In the genomic region with DNA sequence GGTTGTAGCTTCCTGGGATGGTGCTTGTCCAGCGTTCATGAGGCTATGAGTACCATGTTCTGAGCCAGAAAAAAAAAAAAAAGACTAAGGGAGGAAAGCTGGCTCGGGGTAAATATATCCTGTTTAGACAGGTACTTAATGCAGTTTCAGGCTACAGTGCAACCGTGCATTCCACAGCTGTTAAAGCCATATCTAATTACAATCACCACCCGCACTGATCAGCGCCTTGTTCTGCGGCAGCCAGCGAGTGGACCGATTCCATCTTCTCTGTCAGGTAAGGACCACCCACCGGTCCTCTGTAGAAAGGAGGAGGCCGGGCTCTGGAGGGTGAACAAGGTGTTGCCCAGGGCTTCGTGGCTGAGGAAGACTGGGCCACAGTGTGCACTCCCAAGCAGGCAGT, we compare ENCODE assay signal across 18 mouse cellular contexts. TPM values are rescaled to one million over a fixed set of nuclear protein-coding genes. Genes with fewer than 3 reads are reported as not detected.
A peak's percentile ranks its signal among the peaks of the same experiment; 100 is the strongest.
DNase-seq lines count a peak whose midpoint lies in the region; ATAC-seq lines count a peak whose summit lies in the region.
"Had no signal": no experiment of that assay in that cellular context is flagged by ENCODE, and none has a peak within 500 bp of the region (broad histone marks: within the 10 kb centered on the region; RNA-seq: fewer than 3 reads in every experiment).

No protein-coding gene starts in this region.

- no peak overlapping the region for H3K27ac ChIP-seq in heart, embryonic 12.5 days (ENCODE audit: poor library complexity, severe bottlenecking)
- H3K27ac ChIP-seq in heart, embryonic 10.5 days, result no peak overlapping the region
- no peak overlapping the region for H3K27ac ChIP-seq in kidney, embryonic 15.5 days
- peak overlapping the region; percentile 59 for H3K27ac ChIP-seq in brown adipose tissue, adult 24 weeks (replicated peaks; ENCODE audit: low read depth, low read length)
- H3K27ac ChIP-seq in embryonic facial prominence, embryonic 14.5 days (replicated peaks; ENCODE audit: low read depth, low read length), result no peak overlapping the region
- H3K27ac ChIP-seq: forebrain, embryonic 15.5 days; limb, embryonic 15.5 days had no signal

- H3K4me3 ChIP-seq in heart, embryonic 12.5 days, result no peak overlapping the region
- no peak overlapping the region for H3K4me3 ChIP-seq in heart, embryonic 10.5 days
- no peak overlapping the region for H3K4me3 ChIP-seq in kidney, embryonic 15.5 days (replicated peaks)
- no peak overlapping the region for H3K4me3 ChIP-seq in brown adipose tissue, adult 24 weeks (ENCODE audit: insufficient read depth, low read depth, low read length)
- H3K4me3 ChIP-seq in embryonic facial prominence, embryonic 14.5 days (ENCODE audit: low read depth, low read length), result no peak overlapping the region
- H3K4me3 ChIP-seq: erythroblast, embryonic 14.5 days; forebrain, embryonic 15.5 days; limb, embryonic 15.5 days; myocyte had no signal

- H3K36me3 ChIP-seq in heart, embryonic 12.5 days, result no peaks in the 10 kb centered on the region
- H3K36me3 ChIP-seq in heart, embryonic 10.5 days, result peaks cover 6% of the 10 kb centered on the region
- H3K36me3 ChIP-seq in kidney, embryonic 15.5 days, result peaks cover under 1% of the 10 kb centered on the region; the same call in 1 of the 2 replicates
- no peaks in the 10 kb centered on the region for H3K36me3 ChIP-seq in embryonic facial prominence, embryonic 14.5 days (ENCODE audit: control insufficient read depth, insufficient read depth, low read length)
- H3K36me3 ChIP-seq: forebrain, embryonic 15.5 days had no signal

- no peaks in the 10 kb centered on the region for H3K27me3 ChIP-seq in heart, embryonic 12.5 days (replicated peaks)
- H3K27me3 ChIP-seq in heart, embryonic 10.5 days (ENCODE audit: insufficient read depth, poor library complexity, severe bottlenecking), result no peaks in the 10 kb centered on the region
- H3K27me3 ChIP-seq in kidney, embryonic 15.5 days, result no peaks in the 10 kb centered on the region
- no peaks in the 10 kb centered on the region for H3K27me3 ChIP-seq in embryonic facial prominence, embryonic 14.5 days (replicated peaks; ENCODE audit: control insufficient read depth, insufficient read depth, low read length)
- H3K27me3 ChIP-seq: forebrain, embryonic 15.5 days; limb, embryonic 15.5 days; Patski had no signal

- 57% methylated on average over 11 of the region's 11 CpGs for WGBS in heart, embryonic 12.5 days
- 66% methylated on average over 11 of the region's 11 CpGs for WGBS in heart, embryonic 10.5 days
- 40% methylated on average over 11 of the region's 11 CpGs for WGBS in kidney, embryonic 15.5 days
- 35% methylated on average over 11 of the region's 11 CpGs for WGBS in embryonic facial prominence, embryonic 14.5 days

- ATAC-seq in heart, embryonic 12.5 days (ENCODE audit: insufficient number of reproducible peaks, low FRiP score), result 0 out of 2 replicates have a peak, but pooled peaks have one; percentile 37
- ATAC-seq in kidney, embryonic 15.5 days (replicated peaks; ENCODE audit: low FRiP score), result peak; percentile 61
- ATAC-seq in embryonic facial prominence, embryonic 14.5 days (ENCODE audit: low read depth), result peak; percentile 75; the same call in 1 of the 2 replicates
- ATAC-seq: forebrain, embryonic 15.5 days; inflammation-experienced regulatory T-cells, adult 6 months; Patski had no signal

- peaks cover 24% of the 10 kb centered on the region for H3K4me1 ChIP-seq in heart, embryonic 12.5 days (replicated peaks)
- peaks cover 18% of the 10 kb centered on the region; the same call in 1 of the 2 replicates for H3K4me1 ChIP-seq in heart, embryonic 10.5 days
- peaks cover 16% of the 10 kb centered on the region for H3K4me1 ChIP-seq in kidney, embryonic 15.5 days
- peaks cover 13% of the 10 kb centered on the region for H3K4me1 ChIP-seq in brown adipose tissue, adult 24 weeks (ENCODE audit: control insufficient read depth, insufficient read depth, insufficient read length, low read length)
- H3K4me1 ChIP-seq in embryonic facial prominence, embryonic 14.5 days (ENCODE audit: control insufficient read depth, insufficient read depth, low read length), result peaks cover 8% of the 10 kb centered on the region; the same call in 1 of the 2 replicates
- H3K4me1 ChIP-seq: forebrain, embryonic 15.5 days; limb, embryonic 15.5 days had no signal

- H3K9ac ChIP-seq in heart, embryonic 12.5 days, result no peak overlapping the region
- H3K9ac ChIP-seq in kidney, embryonic 15.5 days, result no peak overlapping the region
- H3K9ac ChIP-seq in embryonic facial prominence, embryonic 14.5 days (ENCODE audit: low read depth, low read length), result no peak overlapping the region
- H3K9ac ChIP-seq: forebrain, embryonic 15.5 days; limb, embryonic 15.5 days had no signal

- no peak for DNase-seq in heart, embryonic 10.5 days (ENCODE audit: low spot score)
- DNase-seq in kidney, adult 11 months, result no peak
- DNase-seq in embryonic facial prominence, embryonic 14.5 days (ENCODE audit: low spot score), result peak; percentile 64
- DNase-seq in spleen, postnatal 10 days (ENCODE audit: low spot score in 2 of 2), result no peak
- DNase-seq: adrenal gland, postnatal 36 days; cerebellum, adult 8-10 months; layer of hippocampus, postnatal 36 days; midbrain, embryonic 14.5 days; thymus, adult 2 months had no signal

- no peak overlapping the region for H3K4me2 ChIP-seq in heart, embryonic 12.5 days
- no peak overlapping the region for H3K4me2 ChIP-seq in kidney, embryonic 15.5 days
- no peak overlapping the region for H3K4me2 ChIP-seq in embryonic facial prominence, embryonic 14.5 days (ENCODE audit: low read depth, low read length)
- H3K4me2 ChIP-seq: forebrain, embryonic 15.5 days; limb, embryonic 15.5 days had no signal

- H3K9me3 ChIP-seq in heart, embryonic 12.5 days (replicated peaks), result peaks cover 6% of the 10 kb centered on the region; the same call in 1 of the 2 replicates
- 0 out of 2 replicates have a peak, but pooled peaks cover 5% of the 10 kb centered on the region for H3K9me3 ChIP-seq in heart, embryonic 10.5 days
- H3K9me3 ChIP-seq in kidney, embryonic 15.5 days (replicated peaks), result peaks cover 6% of the 10 kb centered on the region; the same call in 1 of the 2 replicates
- H3K9me3 ChIP-seq in embryonic facial prominence, embryonic 14.5 days (ENCODE audit: control insufficient read depth, low read length), result peaks cover 9% of the 10 kb centered on the region; the same call in 1 of the 2 replicates
- H3K9me3 ChIP-seq: forebrain, embryonic 15.5 days; limb, embryonic 15.5 days had no signal

RNA-seq across cellular contexts. Expression of a gene that starts 23.9 kb away (rescaled TPM):
- 62.7 and 63.4 TPM in 2 replicates for polyA plus RNA-seq in heart, embryonic 12.5 days (2016; fragmentation: Nextera tagmentation; extraction: Ambion mirVana)
- polyA plus RNA-seq in heart, embryonic 10.5 days (2016; fragmentation: Nextera tagmentation; extraction: Ambion mirVana), result 52.8 and 63.4 TPM in 2 replicates
- 44.5 and 46.5 TPM in 2 replicates for polyA plus RNA-seq in kidney, embryonic 15.5 days (2015; fragmentation: Nextera tagmentation; extraction: Ambion mirVana)
- polyA plus RNA-seq in brown adipose tissue, adult 24 weeks (2012; ENCODE audit: insufficient read depth, insufficient read length, missing spikeins), result 30.8 and 34.9 TPM in 2 replicates
- 51.9 and 54.3 TPM in 2 replicates for polyA plus RNA-seq in embryonic facial prominence, embryonic 14.5 days (2014; fragmentation: Nextera tagmentation; extraction: Ambion mirVana)

RNA-seq across cellular contexts. Expression of a gene that starts 34.0 kb away (rescaled TPM):
- polyA plus RNA-seq in heart, embryonic 12.5 days (2016; fragmentation: Nextera tagmentation; extraction: Ambion mirVana), result 1.7 and 3.7 TPM in 2 replicates
- 5.5 TPM in 2 replicates for polyA plus RNA-seq in heart, embryonic 10.5 days (2016; fragmentation: Nextera tagmentation; extraction: Ambion mirVana)
- 4.3 and 6.1 TPM in 2 replicates for polyA plus RNA-seq in kidney, embryonic 15.5 days (2015; fragmentation: Nextera tagmentation; extraction: Ambion mirVana)
- not detected in 2 replicates for polyA plus RNA-seq in brown adipose tissue, adult 24 weeks (2012; ENCODE audit: insufficient read depth, insufficient read length, missing spikeins)
- polyA plus RNA-seq in embryonic facial prominence, embryonic 14.5 days (2014; fragmentation: Nextera tagmentation; extraction: Ambion mirVana), result 1.3 TPM in 2 replicates
- polyA plus RNA-seq: erythroblast, embryonic 14.5 days had no signal

RNA-seq across cellular contexts. Expression of a gene that starts 60.0 kb away (rescaled TPM):
- 29.7 and 32.0 TPM in 2 replicates for polyA plus RNA-seq in heart, embryonic 12.5 days (2016; fragmentation: Nextera tagmentation; extraction: Ambion mirVana)
- polyA plus RNA-seq in heart, embryonic 10.5 days (2016; fragmentation: Nextera tagmentation; extraction: Ambion mirVana), result 16.9 and 19.6 TPM in 2 replicates
- polyA plus RNA-seq in kidney, embryonic 15.5 days (2015; fragmentation: Nextera tagmentation; extraction: Ambion mirVana), result 15.8 and 16.6 TPM in 2 replicates
- 31.0 and 33.4 TPM in 2 replicates for polyA plus RNA-seq in brown adipose tissue, adult 24 weeks (2012; ENCODE audit: insufficient read depth, insufficient read length, missing spikeins)
- polyA plus RNA-seq in embryonic facial prominence, embryonic 14.5 days (2014; fragmentation: Nextera tagmentation; extraction: Ambion mirVana), result 19.6 and 23.5 TPM in 2 replicates
